Mouse (Mus musculus) adrenal gland, postnatal 25 days (tissue): Measurements from ENCODE around the gene Dgat2. TPM values are rescaled to one million over a fixed set of nuclear protein-coding genes. Genes with fewer than 3 reads are reported as not detected.
A peak's percentile ranks its signal among the peaks of the same experiment; 100 is the strongest.

Source experiments
- DNase-seq: peaks from one replicate; pipeline ENCODE4 v3.0.0; 2021; ENCODE audit warnings: mixed read lengths
- total RNA-seq: library from RNA; stranded (reverse); gene quantifications from 2 replicates; pipeline ENCODE4 v1.2.3, GENCODE M21; 2021

Gene Dgat2
- total RNA-seq, 1 experiment from 2014 or later, result 725 TPM

- no peak for DNase-seq
Observed at GRCm38 (mm10) chr7:99161961-99162360, 20.6 kb downstream of the Dgat2 start.

GRCm38 (mm10) chr7:99161529-99161928 lies 21.0 kb downstream of the Dgat2 start:
- DNase-seq, result no peak

- DNase-seq, result no peak
Observed at GRCm38 (mm10) chr7:99160995-99161394, 21.5 kb downstream of the Dgat2 start.

GRCm38 (mm10) chr7:99159446-99159845 lies 23.1 kb downstream of the Dgat2 start:
- no peak for DNase-seq

GRCm38 (mm10) chr7:99158904-99159303 lies 23.6 kb downstream of the Dgat2 start:
- DNase-seq, result no peak

- DNase-seq, result no peak
Observed at GRCm38 (mm10) chr7:99158011-99158410, 24.5 kb downstream of the Dgat2 start.

GRCm38 (mm10) chr7:99156737-99157136 lies 25.8 kb downstream of the Dgat2 start:
- no peak for DNase-seq

GRCm38 (mm10) chr7:99155311-99156289 lies 26.9 kb downstream of the Dgat2 start:
- DNase-seq, result peak; percentile 49

- DNase-seq, result no peak
Observed at GRCm38 (mm10) chr7:99154648-99155151, 27.8 kb downstream of the Dgat2 start.

- no peak for DNase-seq
Observed at GRCm38 (mm10) chr7:99153686-99154202, 28.8 kb downstream of the Dgat2 start.

GRCm38 (mm10) chr7:99152756-99153155 lies 29.8 kb downstream of the Dgat2 start:
- DNase-seq, result no peak

GRCm38 (mm10) chr7:99151342-99151741 lies 31.2 kb downstream of the Dgat2 start:
- DNase-seq, result peak; percentile 93

- no peak for DNase-seq
Observed at GRCm38 (mm10) chr7:99149017-99149416, 33.5 kb downstream of the Dgat2 start.

GRCm38 (mm10) chr7:99147494-99147893 lies 35.0 kb downstream of the Dgat2 start:
- DNase-seq, result no peak

GRCm38 (mm10) chr7:99146906-99147305 lies 35.6 kb downstream of the Dgat2 start:
- DNase-seq, result no peak

GRCm38 (mm10) chr7:99146011-99146410 lies 36.5 kb downstream of the Dgat2 start:
- no peak for DNase-seq

- DNase-seq, result no peak
Observed at GRCm38 (mm10) chr7:99144616-99145015, 37.9 kb downstream of the Dgat2 start.

GRCm38 (mm10) chr7:99143244-99143643 lies 39.3 kb downstream of the Dgat2 start:
- no peak for DNase-seq

- no peak for DNase-seq
Observed at GRCm38 (mm10) chr7:99141919-99142606, 40.5 kb downstream of the Dgat2 start.

- DNase-seq, result peak; percentile 99
Observed at GRCm38 (mm10) chr7:99140984-99141918, 41.3 kb downstream of the Dgat2 start, which contains the start of gene Uvrag. Uvrag (minus strand) TSS chr7:99141141.

- DNase-seq, result peak; percentile 42
Observed at GRCm38 (mm10) chr7:99140511-99140910, 42.0 kb downstream of the Dgat2 start.
